Comparison of ENCODE assay signal across 32 mouse cellular contexts in the genomic region with DNA sequence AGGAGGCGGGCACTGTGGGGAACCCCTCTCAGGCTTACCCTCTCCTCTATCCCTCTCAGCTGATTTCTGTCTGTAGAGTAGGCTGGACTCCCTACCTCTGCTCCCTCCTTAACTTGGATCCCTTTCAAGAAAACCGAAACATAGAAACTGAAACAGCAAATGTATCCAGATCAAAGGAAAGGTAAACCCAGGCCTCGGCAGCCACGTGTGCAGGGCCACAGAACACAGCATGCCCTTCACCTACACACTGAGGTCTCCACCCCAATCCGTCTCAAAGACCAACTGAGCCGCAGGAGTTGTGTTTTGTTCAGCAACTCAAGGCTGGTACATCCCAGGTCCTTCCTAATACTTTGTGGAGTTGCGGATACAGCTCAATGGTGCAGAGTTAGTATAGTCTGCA. TPM values are rescaled to one million over a fixed set of nuclear protein-coding genes. Genes with fewer than 3 reads are reported as not detected.
A peak's percentile ranks its signal among the peaks of the same experiment; 100 is the strongest.
DNase-seq lines count a peak whose midpoint lies in the region; ATAC-seq and TF ChIP-seq lines count a peak whose summit lies in the region.
"Had no signal": no experiment of that assay in that cellular context is flagged by ENCODE, and none has a peak within 500 bp of the region (broad histone marks: within the 10 kb centered on the region; RNA-seq: fewer than 3 reads in every experiment).

No protein-coding gene starts in this region.

- H3K4me3 ChIP-seq in heart, embryonic 12.5 days = no peak overlapping the region
- H3K4me3 ChIP-seq in lung, postnatal 0 days (ENCODE audit: low read depth, low read length) = no peak overlapping the region
- H3K4me3 ChIP-seq in liver, embryonic 16.5 days (ENCODE audit: low read depth, low read length) = no peak overlapping the region
- H3K4me3 ChIP-seq in forebrain, embryonic 11.5 days (ENCODE audit: low read depth, low read length) = no peak overlapping the region
- H3K4me3 ChIP-seq: forebrain, embryonic 10.5 days; gastrocnemius, adult 2 months; heart, embryonic 13.5 days; hindbrain, embryonic 10.5 days; hindbrain, embryonic 15.5 days; liver, embryonic 13.5 days; lung, embryonic 15.5 days; stomach, embryonic 15.5 days had no signal

- TF ChIP-seq CTCF in lung, postnatal 0 days (IDR thresholded peaks at IDR 0.05) = no peak

- TF ChIP-seq EP300 in lung, postnatal 0 days (IDR thresholded peaks at IDR 0.05) = no peak

- no peak overlapping the region for H3K9ac ChIP-seq in heart, embryonic 12.5 days
- no peak overlapping the region for H3K9ac ChIP-seq in lung, postnatal 0 days (replicated peaks; ENCODE audit: low read depth)
- H3K9ac ChIP-seq in liver, embryonic 16.5 days (ENCODE audit: low read depth, low read length) = no peak overlapping the region
- H3K9ac ChIP-seq in forebrain, embryonic 11.5 days (ENCODE audit: low read length) = no peak overlapping the region
- H3K9ac ChIP-seq: hindbrain, embryonic 15.5 days; liver, embryonic 13.5 days; lung, embryonic 15.5 days; stomach, embryonic 15.5 days had no signal

- no peaks in the 10 kb centered on the region for H3K9me3 ChIP-seq in heart, embryonic 12.5 days (replicated peaks)
- no peaks in the 10 kb centered on the region for H3K9me3 ChIP-seq in lung, postnatal 0 days (ENCODE audit: low read length)
- no peaks in the 10 kb centered on the region for H3K9me3 ChIP-seq in liver, embryonic 16.5 days (replicated peaks; ENCODE audit: control insufficient read depth, low read length)
- no peaks in the 10 kb centered on the region for H3K9me3 ChIP-seq in forebrain, embryonic 11.5 days (ENCODE audit: control insufficient read depth, low read length)
- H3K9me3 ChIP-seq: forebrain, embryonic 10.5 days; heart, embryonic 13.5 days; hindbrain, embryonic 10.5 days; hindbrain, embryonic 15.5 days; liver, embryonic 13.5 days; lung, embryonic 15.5 days; stomach, embryonic 15.5 days had no signal

- ATAC-seq in heart, embryonic 12.5 days (ENCODE audit: insufficient number of reproducible peaks, low FRiP score) = no peak
- ATAC-seq in lung, postnatal 0 days = peak; percentile 21; the same call in 1 of the 2 replicates
- peak; percentile 45; the same call in 1 of the 2 replicates for ATAC-seq in liver, embryonic 16.5 days (ENCODE audit: low read depth)
- no peak for ATAC-seq in forebrain, embryonic 11.5 days (replicated peaks; ENCODE audit: low FRiP score)
- ATAC-seq: forebrain, embryonic 16.5 days; inflammation-experienced regulatory T-cells, adult 6 months; Patski had no signal

- no peaks in the 10 kb centered on the region for H3K27me3 ChIP-seq in heart, embryonic 12.5 days (replicated peaks)
- no peaks in the 10 kb centered on the region for H3K27me3 ChIP-seq in lung, postnatal 0 days (replicated peaks; ENCODE audit: insufficient read depth, low read length)
- no peaks in the 10 kb centered on the region for H3K27me3 ChIP-seq in liver, embryonic 16.5 days (ENCODE audit: control insufficient read depth, insufficient read depth, low read depth, low read length)
- H3K27me3 ChIP-seq in forebrain, embryonic 11.5 days (ENCODE audit: control insufficient read depth, insufficient read depth, low read length) = no peaks in the 10 kb centered on the region
- H3K27me3 ChIP-seq: heart, embryonic 13.5 days; hindbrain, embryonic 15.5 days; liver, embryonic 13.5 days; lung, embryonic 15.5 days; Patski; stomach, embryonic 15.5 days had no signal

- no peaks in the 10 kb centered on the region for H3K36me3 ChIP-seq in heart, embryonic 12.5 days
- no peaks in the 10 kb centered on the region for H3K36me3 ChIP-seq in lung, postnatal 0 days (ENCODE audit: insufficient read depth, low read length)
- H3K36me3 ChIP-seq in liver, embryonic 16.5 days (ENCODE audit: control insufficient read depth, insufficient read depth) = no peaks in the 10 kb centered on the region
- no peaks in the 10 kb centered on the region for H3K36me3 ChIP-seq in forebrain, embryonic 11.5 days (ENCODE audit: control insufficient read depth, insufficient read depth, low read length)
- H3K36me3 ChIP-seq: forebrain, embryonic 10.5 days; heart, embryonic 13.5 days; hindbrain, embryonic 10.5 days; hindbrain, embryonic 15.5 days; liver, embryonic 13.5 days; lung, embryonic 15.5 days; stomach, embryonic 15.5 days had no signal

- peaks cover 87% of the 10 kb centered on the region for H3K4me1 ChIP-seq in heart, embryonic 12.5 days (replicated peaks)
- peaks cover 18% of the 10 kb centered on the region; the same call in 1 of the 2 replicates for H3K4me1 ChIP-seq in lung, postnatal 0 days (ENCODE audit: insufficient read depth, low read depth, low read length)
- H3K4me1 ChIP-seq in liver, embryonic 16.5 days (ENCODE audit: control insufficient read depth, low read depth, low read length) = peaks cover 14% of the 10 kb centered on the region
- H3K4me1 ChIP-seq in forebrain, embryonic 11.5 days (replicated peaks; ENCODE audit: control insufficient read depth, insufficient read depth, low read length) = no peaks in the 10 kb centered on the region; the same call in 1 of the 2 replicates

- DNase-seq in heart, adult 8-10 months (ENCODE audit: low spot score) = no peak
- DNase-seq in lung, postnatal 0 days (ENCODE audit: low spot score) = no peak
- no peak for DNase-seq in lung, postnatal 4 days
- no peak for DNase-seq in left cerebral cortex, adult 18-20 months (ENCODE audit: low spot score in 2 of 2)
- DNase-seq in forebrain, embryonic 11.5 days (ENCODE audit: low spot score) = no peak
- DNase-seq: adrenal gland, postnatal 36 days; cerebellum, adult 2 months; cerebellum, postnatal 14 days; gastrocnemius, adult 2 months; gastrocnemius, postnatal 36 days; heart, adult 18-20 months; heart, postnatal 10 days; kidney, adult 2 months; kidney, postnatal 10 days; layer of hippocampus, postnatal 36 days; liver, embryonic 13.5 days; midbrain, embryonic 14.5 days had no signal

- WGBS in heart, embryonic 12.5 days = 80% methylated on average over 7 of the region's 7 CpGs
- 61% methylated on average over 7 of the region's 7 CpGs for WGBS in lung, postnatal 0 days
- WGBS in liver, embryonic 16.5 days (ENCODE audit: insufficient replicate concordance) = 60% methylated on average over 7 of the region's 7 CpGs
- 92% methylated on average over 7 of the region's 7 CpGs for WGBS in forebrain, embryonic 11.5 days

- H3K4me2 ChIP-seq in heart, embryonic 12.5 days = no peak overlapping the region
- no peak overlapping the region for H3K4me2 ChIP-seq in lung, postnatal 0 days (replicated peaks; ENCODE audit: low read depth, low read length)
- no peak overlapping the region for H3K4me2 ChIP-seq in liver, embryonic 16.5 days (ENCODE audit: low read depth, low read length)
- no peak overlapping the region for H3K4me2 ChIP-seq in forebrain, embryonic 11.5 days (ENCODE audit: low read depth, low read length, severe bottlenecking)
- H3K4me2 ChIP-seq: heart, embryonic 13.5 days; hindbrain, embryonic 15.5 days; liver, embryonic 13.5 days; lung, embryonic 15.5 days; stomach, embryonic 15.5 days had no signal

- 0 out of 2 replicates have a peak overlapping the region, but pooled peaks have one; percentile 32 for H3K27ac ChIP-seq in heart, embryonic 12.5 days (ENCODE audit: poor library complexity, severe bottlenecking)
- no peak overlapping the region for H3K27ac ChIP-seq in lung, postnatal 0 days (ENCODE audit: low read length)
- no peak overlapping the region for H3K27ac ChIP-seq in liver, embryonic 16.5 days (ENCODE audit: low read length)
- H3K27ac ChIP-seq in forebrain, embryonic 11.5 days (ENCODE audit: low read depth, low read length) = no peak overlapping the region
- H3K27ac ChIP-seq: forebrain, embryonic 10.5 days; gastrocnemius, adult 2 months; heart, embryonic 13.5 days; hindbrain, embryonic 10.5 days; hindbrain, embryonic 15.5 days; liver, embryonic 13.5 days; lung, embryonic 15.5 days; stomach, embryonic 15.5 days had no signal

RNA-seq across cellular contexts. Expression of gene Cdc42bpb, which starts 10.5 kb away (rescaled TPM):
- polyA plus RNA-seq in heart, embryonic 12.5 days (2016; fragmentation: Nextera tagmentation; extraction: Ambion mirVana) = 33.5 and 38.2 TPM in 2 replicates
- total RNA-seq in heart, adult 8-10 months (2022) = 10 to 100 TPM; 45.5 to 59.7 (median 53.9) TPM
- polyA plus RNA-seq in lung, postnatal 0 days (2015; fragmentation: Nextera tagmentation; extraction: Ambion mirVana) = 29.0 and 32.5 TPM in 2 replicates
- polyA plus RNA-seq in liver, embryonic 16.5 days (2015; fragmentation: Nextera tagmentation; extraction: Ambion mirVana) = 8.1 and 10.1 TPM in 2 replicates
- 100 to 1,000 TPM; 130 to 138 TPM for total RNA-seq in left cerebral cortex, adult 18-20 months (2021)
- polyA plus RNA-seq in forebrain, embryonic 11.5 days (2014; fragmentation: Nextera tagmentation; extraction: Ambion mirVana) = 42.7 and 44.0 TPM in 2 replicates
- total RNA-seq: MEL had no signal

RNA-seq across cellular contexts. Expression of gene Lbhd2, which starts 39.5 kb away (rescaled TPM):
- polyA plus RNA-seq in heart, embryonic 12.5 days (2016; fragmentation: Nextera tagmentation; extraction: Ambion mirVana) = 0.31 TPM in 1 of 2 replicates, not detected in the other
- not detected for total RNA-seq in heart, adult 8-10 months (2022)
- 0.37 and 1.1 TPM in 2 replicates for polyA plus RNA-seq in lung, postnatal 0 days (2015; fragmentation: Nextera tagmentation; extraction: Ambion mirVana)
- polyA plus RNA-seq in liver, embryonic 16.5 days (2015; fragmentation: Nextera tagmentation; extraction: Ambion mirVana) = not detected in 2 replicates
- 1 to 10 TPM; 2.2 to 3.7 TPM for total RNA-seq in left cerebral cortex, adult 18-20 months (2021)
- polyA plus RNA-seq in forebrain, embryonic 11.5 days (2014; fragmentation: Nextera tagmentation; extraction: Ambion mirVana) = not detected in 2 replicates
- total RNA-seq: adrenal gland, adult 18-20 months; gastrocnemius, adult 2 months; gastrocnemius, postnatal 36 days; heart, adult 18-20 months; heart, postnatal 10 days; MEL; monocyte, adult 5-6 weeks had no signal
- polyA plus RNA-seq: embryonic facial prominence, embryonic 11.5 days; forebrain, embryonic 10.5 days; liver, embryonic 13.5 days; Patski had no signal

RNA-seq across cellular contexts. Expression of gene Exoc3l4, which starts 49.8 kb away (rescaled TPM):
- polyA plus RNA-seq in heart, embryonic 12.5 days (2016; fragmentation: Nextera tagmentation; extraction: Ambion mirVana) = 8.5 and 10.1 TPM in 2 replicates
- total RNA-seq in heart, adult 8-10 months (2022) = 1 to 10 TPM; 2.1 to 3.6 (median 3.0) TPM
- polyA plus RNA-seq in lung, postnatal 0 days (2015; fragmentation: Nextera tagmentation; extraction: Ambion mirVana) = 21.3 and 24.4 TPM in 2 replicates
- polyA plus RNA-seq in liver, embryonic 16.5 days (2015; fragmentation: Nextera tagmentation; extraction: Ambion mirVana) = 23.4 and 28.5 TPM in 2 replicates
- total RNA-seq in left cerebral cortex, adult 18-20 months (2021) = 1 to 10 TPM; 2.2 to 2.7 TPM
- 3.0 and 3.3 TPM in 2 replicates for polyA plus RNA-seq in forebrain, embryonic 11.5 days (2014; fragmentation: Nextera tagmentation; extraction: Ambion mirVana)
- total RNA-seq: monocyte, adult 5-6 weeks had no signal
- polyA plus RNA-seq: inflammation-experienced regulatory T-cells, adult 6 months had no signal

Comparison
In these comparisons a context has a peak if more than half of its experiments do, and no peak if none do; other contexts are left out.
1. ATAC-seq: peak in lung, postnatal 0 days (single experiment) and liver, embryonic 16.5 days (single experiment); none in heart, embryonic 12.5 days (single experiment) and forebrain, embryonic 11.5 days (single experiment).